Mouse (Mus musculus): ENCODE results near the gene Pcsk6. TPM values are rescaled to one million over a fixed set of nuclear protein-coding genes. Genes with fewer than 3 reads are reported as not detected.

Gene Pcsk6
- polyA plus RNA-seq, 1 experiment: 1.6 TPM

GRCm38 (mm10) chr7:65870928-65871580 is 9.5 kb downstream of the Pcsk6 start:
- no peak for DNase-seq (ENCODE audit: low read depth in 1 of 2, low spot score in 2 of 2)
- H3K4me1 ChIP-seq (ENCODE audit: control insufficient read depth, insufficient read depth, insufficient read length): no peaks in the 10 kb centered on the region
- TF ChIP-seq POLR2A (IDR thresholded peaks at IDR 0.05; ENCODE audit: low read depth, low read length): no peak
- no peak for TF ChIP-seq CTCF (IDR thresholded peaks at IDR 0.05; ENCODE audit: extremely low read depth, insufficient read depth, insufficient read length, insufficient replicate concordance)
- H3K27me3 ChIP-seq (ENCODE audit: control insufficient read depth, insufficient read depth, low read length): no peaks in the 10 kb centered on the region
- no peak overlapping the region for H3K27ac ChIP-seq (ENCODE audit: insufficient read depth, low read length)
- H3K4me3 ChIP-seq (ENCODE audit: extremely low read depth, insufficient read depth, insufficient read length): no peak overlapping the region
- H3K36me3 ChIP-seq (ENCODE audit: control insufficient read depth, insufficient read depth, low read length): no peaks in the 10 kb centered on the region
- WGBS: 76% methylated on average over 10 of the region's 10 CpGs

GRCm38 (mm10) chr7:65871851-65872250 is 10.3 kb downstream of the Pcsk6 start:
- Histone ChIP-seq H3K27ac (ENCODE audit: insufficient read depth, low read length) (no peak overlapping the region), H3K4me1 (ENCODE audit: control insufficient read depth, insufficient read depth, insufficient read length) (no peaks in the 10 kb centered on the region), H3K4me3 (ENCODE audit: extremely low read depth, insufficient read depth, insufficient read length) (no peak overlapping the region), H3K36me3 (ENCODE audit: control insufficient read depth, insufficient read depth, low read length) (no peaks in the 10 kb centered on the region), H3K27me3 (ENCODE audit: control insufficient read depth, insufficient read depth, low read length) (no peaks in the 10 kb centered on the region)
- TF ChIP-seq POLR2A (IDR thresholded peaks at IDR 0.05; ENCODE audit: low read depth, low read length) (no peak), CTCF (IDR thresholded peaks at IDR 0.05; ENCODE audit: extremely low read depth, insufficient read depth, insufficient read length, insufficient replicate concordance) (no peak)
- 69% methylated on average over 2 of the region's 2 CpGs for WGBS
- DNase-seq (ENCODE audit: low read depth in 1 of 2, low spot score in 2 of 2): no peak

- H3K36me3 ChIP-seq (ENCODE audit: control insufficient read depth, insufficient read depth, low read length): no peaks in the 10 kb centered on the region
- H3K27me3 ChIP-seq (ENCODE audit: control insufficient read depth, insufficient read depth, low read length): no peaks in the 10 kb centered on the region
- WGBS: 88% methylated on average over 6 of the region's 6 CpGs
- DNase-seq (ENCODE audit: low read depth in 1 of 2, low spot score in 2 of 2): no peak
- no peaks in the 10 kb centered on the region for H3K4me1 ChIP-seq (ENCODE audit: control insufficient read depth, insufficient read depth, insufficient read length)
- H3K27ac ChIP-seq (ENCODE audit: insufficient read depth, low read length): no peak overlapping the region
- H3K4me3 ChIP-seq (ENCODE audit: extremely low read depth, insufficient read depth, insufficient read length): no peak overlapping the region
- no peak for TF ChIP-seq CTCF (IDR thresholded peaks at IDR 0.05; ENCODE audit: extremely low read depth, insufficient read depth, insufficient read length, insufficient replicate concordance)
- TF ChIP-seq POLR2A (IDR thresholded peaks at IDR 0.05; ENCODE audit: low read depth, low read length): no peak
These were observed 11.8 kb downstream of the Pcsk6 start for GRCm38 (mm10) chr7:65873176-65873845.

- Histone ChIP-seq H3K4me1 (ENCODE audit: control insufficient read depth, insufficient read depth, insufficient read length) (no peaks in the 10 kb centered on the region), H3K27ac (ENCODE audit: insufficient read depth, low read length) (no peak overlapping the region), H3K36me3 (ENCODE audit: control insufficient read depth, insufficient read depth, low read length) (no peaks in the 10 kb centered on the region), H3K27me3 (ENCODE audit: control insufficient read depth, insufficient read depth, low read length) (no peaks in the 10 kb centered on the region), H3K4me3 (ENCODE audit: extremely low read depth, insufficient read depth, insufficient read length) (no peak overlapping the region)
- 67% methylated on average over 2 of the region's 2 CpGs for WGBS
- no peak for DNase-seq (ENCODE audit: low read depth in 1 of 2, low spot score in 2 of 2)
- TF ChIP-seq POLR2A (IDR thresholded peaks at IDR 0.05; ENCODE audit: low read depth, low read length) (no peak), CTCF (IDR thresholded peaks at IDR 0.05; ENCODE audit: extremely low read depth, insufficient read depth, insufficient read length, insufficient replicate concordance) (no peak)
These were observed 12.4 kb downstream of the Pcsk6 start for GRCm38 (mm10) chr7:65873902-65874301.

GRCm38 (mm10) chr7:65876596-65876995 is 15.1 kb downstream of the Pcsk6 start:
- H3K4me3 ChIP-seq (ENCODE audit: extremely low read depth, insufficient read depth, insufficient read length): no peak overlapping the region
- H3K27ac ChIP-seq (ENCODE audit: insufficient read depth, low read length): no peak overlapping the region
- H3K27me3 ChIP-seq (ENCODE audit: control insufficient read depth, insufficient read depth, low read length): no peaks in the 10 kb centered on the region
- no peaks in the 10 kb centered on the region for H3K36me3 ChIP-seq (ENCODE audit: control insufficient read depth, insufficient read depth, low read length)
- no peak for DNase-seq (ENCODE audit: low read depth in 1 of 2, low spot score in 2 of 2)
- TF ChIP-seq POLR2A (IDR thresholded peaks at IDR 0.05; ENCODE audit: low read depth, low read length) (no peak), CTCF (IDR thresholded peaks at IDR 0.05; ENCODE audit: extremely low read depth, insufficient read depth, insufficient read length, insufficient replicate concordance) (no peak)
- H3K4me1 ChIP-seq (ENCODE audit: control insufficient read depth, insufficient read depth, insufficient read length): no peaks in the 10 kb centered on the region
- WGBS: 82% methylated on average over 3 of the region's 3 CpGs

- Histone ChIP-seq H3K4me1 (ENCODE audit: control insufficient read depth, insufficient read depth, insufficient read length) (no peaks in the 10 kb centered on the region), H3K4me3 (ENCODE audit: extremely low read depth, insufficient read depth, insufficient read length) (no peak overlapping the region), H3K27ac (ENCODE audit: insufficient read depth, low read length) (no peak overlapping the region), H3K36me3 (ENCODE audit: control insufficient read depth, insufficient read depth, low read length) (no peaks in the 10 kb centered on the region), H3K27me3 (ENCODE audit: control insufficient read depth, insufficient read depth, low read length) (no peaks in the 10 kb centered on the region)
- no peak for DNase-seq (ENCODE audit: low read depth in 1 of 2, low spot score in 2 of 2)
- TF ChIP-seq POLR2A (IDR thresholded peaks at IDR 0.05; ENCODE audit: low read depth, low read length) (no peak), CTCF (IDR thresholded peaks at IDR 0.05; ENCODE audit: extremely low read depth, insufficient read depth, insufficient read length, insufficient replicate concordance) (no peak)
- 68% methylated on average over 4 of the region's 4 CpGs for WGBS
These were observed 16.7 kb downstream of the Pcsk6 start for GRCm38 (mm10) chr7:65878234-65878633.

- no peak overlapping the region for H3K4me3 ChIP-seq (ENCODE audit: extremely low read depth, insufficient read depth, insufficient read length)
- TF ChIP-seq POLR2A (IDR thresholded peaks at IDR 0.05; ENCODE audit: low read depth, low read length) (no peak), CTCF (IDR thresholded peaks at IDR 0.05; ENCODE audit: extremely low read depth, insufficient read depth, insufficient read length, insufficient replicate concordance) (no peak)
- WGBS: 83% methylated on average over 9 of the region's 9 CpGs
- no peaks in the 10 kb centered on the region for H3K4me1 ChIP-seq (ENCODE audit: control insufficient read depth, insufficient read depth, insufficient read length)
- DNase-seq (ENCODE audit: low read depth in 1 of 2, low spot score in 2 of 2): no peak
- H3K27me3 ChIP-seq (ENCODE audit: control insufficient read depth, insufficient read depth, low read length): no peaks in the 10 kb centered on the region
- H3K27ac ChIP-seq (ENCODE audit: insufficient read depth, low read length): no peak overlapping the region
- no peaks in the 10 kb centered on the region for H3K36me3 ChIP-seq (ENCODE audit: control insufficient read depth, insufficient read depth, low read length)
These were observed 17.8 kb downstream of the Pcsk6 start for GRCm38 (mm10) chr7:65879330-65879729.
